Mouse (Mus musculus) liver, postnatal 0 days (tissue): ENCODE measurements around the gene Smyd2. TPM values are rescaled to one million over a fixed set of nuclear protein-coding genes. Genes with fewer than 3 reads are reported as not detected.
A peak's percentile ranks its signal among the peaks of the same experiment; 100 is the strongest.

Experiments
- ATAC-seq: fragments of 200-750 bp; cut with Nextera tagmentation; 2 replicates; pipeline ENCODE4 v1.8.0; 2017; ENCODE audit warnings: mild to moderate bottlenecking, moderate library complexity
- DNase-seq: peaks from one replicate; pipeline ENCODE4 v3.0.0-alpha.2; 2016
- H3K27ac ChIP-seq: fragments of 300-500 bp; sonication (generic); 2 replicates; pipeline ENCODE4 v1.5.1; 2014; ENCODE audit warnings: antibody characterized with exemption, moderate library complexity, mild to moderate bottlenecking, low read depth
- H3K27me3 ChIP-seq: fragments of 300-500 bp; sonication (generic); 2 replicates; pipeline ENCODE4 v1.6.1; 2014; ENCODE audit warnings: low read length, control low read depth, mixed read lengths; ENCODE audit not compliant: insufficient read depth
- H3K36me3 ChIP-seq: fragments of 300-500 bp; sonication (generic); replicated peaks from 2 replicates; pipeline ENCODE4 v1.6.1; 2014; ENCODE audit warnings: mild to moderate bottlenecking, control low read depth, low read length, moderate library complexity, mixed read lengths; ENCODE audit not compliant: insufficient read depth
- H3K4me1 ChIP-seq: fragments of 300-500 bp; sonication (generic); 2 replicates; pipeline ENCODE4 v1.6.1; 2014; ENCODE audit warnings: antibody characterized with exemption, mild to moderate bottlenecking, control low read depth; ENCODE audit not compliant: insufficient read depth
- H3K4me2 ChIP-seq: fragments of 300-500 bp; sonication (generic); 2 replicates; pipeline ENCODE4 v1.6.1; 2014; ENCODE audit warnings: low read depth, mild to moderate bottlenecking, low read length, moderate library complexity, mixed read lengths
- H3K4me3 ChIP-seq: fragments of 300-500 bp; sonication (generic); 2 replicates; pipeline ENCODE4 v1.5.1; 2014; ENCODE audit warnings: low read depth, low read length
- H3K9ac ChIP-seq: fragments of 300-500 bp; sonication (generic); replicated peaks from 2 replicates; pipeline ENCODE4 v1.6.1; 2014; ENCODE audit warnings: mild to moderate bottlenecking, moderate library complexity
- H3K9me3 ChIP-seq: fragments of 300-500 bp; sonication (generic); 2 replicates; pipeline ENCODE4 v1.6.1; 2016; ENCODE audit warnings: mild to moderate bottlenecking, control low read depth, low read length, mixed read lengths
- CTCF ChIP-seq: sonication (generic); IDR thresholded peaks from 2 replicates; pipeline ENCODE4 v1.5.1; 2016; ENCODE audit warnings: antibody characterized with exemption, low read depth
- EP300 ChIP-seq: IDR thresholded peaks from 2 replicates; pipeline ENCODE4 v1.6.1; 2016; ENCODE audit warnings: antibody characterized with exemption, low read depth, mild to moderate bottlenecking
- WGBS: fragments of 180-500 bp; shearing (Covaris S2); extraction: QIAGEN DNeasy Blood & Tissue Kit; methylation state at CpG from one replicate; pipeline ENCODE4 v1.1.7; 2014; ENCODE audit not compliant: insufficient replicate concordance; 5-methylcytosine and 5-hydroxymethylcytosine counted together
- polyA plus RNA-seq: library from polyadenylated mRNA; unstranded; fragments of >200 nt; fragmentation: Nextera tagmentation; extraction: Ambion mirVana; gene quantifications from 2 replicates; pipeline ENCODE4 v1.2.1, GENCODE M21; 2015

Gene Smyd2
- polyA plus RNA-seq, 1 experiment from 2014 or later, result 23.3 TPM

DNA sequence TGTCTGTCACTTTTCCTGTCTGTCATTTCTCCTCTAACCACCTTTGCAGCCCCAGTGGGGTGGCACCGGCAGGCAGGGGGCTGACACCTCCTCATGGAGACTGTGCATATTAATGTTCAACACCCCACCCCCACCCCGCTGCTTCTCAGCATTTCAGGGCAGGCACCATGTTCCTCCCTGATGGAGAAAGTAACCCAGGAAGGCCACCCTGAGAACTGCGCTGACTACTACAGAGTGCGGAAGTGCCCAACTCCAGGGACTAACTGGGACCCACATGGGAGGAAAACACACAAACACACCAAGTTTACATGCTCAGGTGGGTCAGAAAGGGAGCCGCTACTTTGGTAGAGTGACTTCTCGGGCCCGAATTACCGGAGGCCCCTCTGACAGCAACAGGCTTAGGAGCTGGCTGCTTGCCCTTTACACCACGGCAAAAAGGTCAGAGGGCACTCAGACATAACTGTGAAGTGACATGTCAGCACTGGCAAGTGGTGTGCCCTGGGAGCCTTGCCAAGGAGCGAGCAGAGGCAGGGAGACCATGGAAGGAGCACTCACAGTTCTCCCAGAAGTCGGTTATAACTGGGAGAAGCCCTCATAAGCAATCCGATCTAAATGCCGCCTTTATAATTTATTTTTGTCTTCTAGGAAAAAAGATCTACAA is 11.3 kb downstream of the Smyd2 start:
- DNase-seq, result peak; percentile 58
- Histone ChIP-seq H3K4me3 (no peak overlapping the region), H3K36me3 (peaks cover 3% of the 10 kb centered on the region; the same call in 1 of the 2 replicates), H3K27ac (no peak overlapping the region), H3K4me2 (peak overlapping the region; percentile 13; the same call in 1 of the 2 replicates), H3K4me1 (no peaks in the 10 kb centered on the region), H3K9ac (no peak overlapping the region; the same call in 1 of the 2 replicates), H3K9me3 (no peaks in the 10 kb centered on the region), H3K27me3 (no peaks in the 10 kb centered on the region)
- TF ChIP-seq EP300, result no peak
- no peak for TF ChIP-seq CTCF
- ATAC-seq, result no peak
- WGBS, result 66% methylated on average over 13 of the region's 13 CpGs

DNA sequence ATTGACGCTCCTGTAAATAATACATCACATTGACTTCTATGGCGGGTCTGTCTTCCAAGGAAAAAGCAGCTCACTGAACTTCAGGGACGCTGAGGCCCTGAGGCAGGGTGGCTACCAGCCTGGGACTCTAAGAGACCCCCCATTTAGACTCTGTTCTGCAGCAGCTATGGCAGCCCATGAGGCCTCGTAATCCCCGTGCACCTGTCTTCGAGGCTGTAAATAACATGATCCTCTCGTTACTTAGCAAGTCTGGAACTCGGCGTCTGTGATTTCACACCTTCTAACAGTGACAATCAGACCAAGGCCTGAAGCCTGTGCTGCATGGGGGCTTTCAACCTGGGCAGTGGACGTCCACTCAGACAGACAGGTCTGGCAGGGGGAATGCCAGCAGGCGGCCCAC is 19.0 kb downstream of the Smyd2 start:
- no peaks in the 10 kb centered on the region for H3K9me3 ChIP-seq
- no peak overlapping the region for H3K9ac ChIP-seq
- no peak overlapping the region for H3K27ac ChIP-seq
- H3K36me3 ChIP-seq, result 0 out of 2 replicates have a peak, but pooled peaks cover 3% of the 10 kb centered on the region
- ATAC-seq (no peak), DNase-seq (no peak)
- no peak overlapping the region for H3K4me3 ChIP-seq
- TF ChIP-seq CTCF (no peak), EP300 (no peak)
- H3K27me3 ChIP-seq, result no peaks in the 10 kb centered on the region
- 81% methylated on average over 11 of the region's 11 CpGs for WGBS
- no peak overlapping the region for H3K4me2 ChIP-seq
- no peaks in the 10 kb centered on the region for H3K4me1 ChIP-seq

DNA sequence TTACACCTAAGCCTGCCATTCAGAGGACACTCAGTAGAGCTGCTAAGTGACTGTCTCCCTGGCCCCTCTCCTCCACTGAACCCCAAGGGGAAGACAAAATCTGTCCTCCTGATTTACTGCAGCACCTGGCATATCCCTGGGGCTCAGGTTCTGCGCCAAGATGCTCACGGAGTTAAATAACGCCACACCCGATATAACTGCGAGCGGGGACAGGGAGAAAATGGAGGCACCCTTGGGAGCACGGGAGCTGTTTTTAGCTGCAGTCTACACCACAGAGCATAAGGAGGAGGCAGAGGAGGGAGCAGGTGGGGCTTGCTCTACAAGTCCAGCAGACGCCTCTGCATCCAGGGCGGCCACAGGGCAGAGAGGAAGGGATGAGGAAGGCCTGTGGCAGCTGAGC is 19.8 kb downstream of the Smyd2 start:
- TF ChIP-seq EP300, result no peak
- TF ChIP-seq CTCF, result no peak
- DNase-seq (no peak), ATAC-seq (no peak)
- WGBS, result 90% methylated on average over 9 of the region's 9 CpGs
- no peaks in the 10 kb centered on the region for H3K27me3 ChIP-seq
- no peak overlapping the region for H3K4me3 ChIP-seq
- H3K27ac ChIP-seq, result no peak overlapping the region
- no peak overlapping the region for H3K9ac ChIP-seq
- no peaks in the 10 kb centered on the region for H3K4me1 ChIP-seq
- no peaks in the 10 kb centered on the region for H3K9me3 ChIP-seq
- 0 out of 2 replicates have a peak, but pooled peaks cover 3% of the 10 kb centered on the region for H3K36me3 ChIP-seq
- no peak overlapping the region for H3K4me2 ChIP-seq

DNA sequence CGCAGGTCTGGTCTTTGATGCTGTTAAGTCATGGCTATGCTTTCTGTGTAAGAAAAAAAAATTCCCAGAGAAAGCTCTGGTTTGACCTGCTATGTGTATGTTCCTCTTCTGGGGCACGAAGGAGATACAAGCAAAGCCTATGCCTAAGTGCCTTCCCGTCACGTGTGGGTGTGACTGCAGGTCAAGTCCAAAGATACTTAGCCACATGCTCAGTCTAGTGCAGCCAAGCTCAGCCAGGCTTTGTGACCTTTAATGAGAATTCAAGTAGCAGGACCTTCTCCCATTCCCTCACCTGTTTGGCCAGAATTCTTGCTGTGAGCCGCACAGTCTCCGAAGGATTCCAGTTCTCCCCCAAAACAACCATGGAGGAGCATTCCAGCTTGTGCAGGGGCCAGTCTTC is 22.6 kb downstream of the Smyd2 start:
- peaks cover 12% of the 10 kb centered on the region for H3K36me3 ChIP-seq

DNA sequence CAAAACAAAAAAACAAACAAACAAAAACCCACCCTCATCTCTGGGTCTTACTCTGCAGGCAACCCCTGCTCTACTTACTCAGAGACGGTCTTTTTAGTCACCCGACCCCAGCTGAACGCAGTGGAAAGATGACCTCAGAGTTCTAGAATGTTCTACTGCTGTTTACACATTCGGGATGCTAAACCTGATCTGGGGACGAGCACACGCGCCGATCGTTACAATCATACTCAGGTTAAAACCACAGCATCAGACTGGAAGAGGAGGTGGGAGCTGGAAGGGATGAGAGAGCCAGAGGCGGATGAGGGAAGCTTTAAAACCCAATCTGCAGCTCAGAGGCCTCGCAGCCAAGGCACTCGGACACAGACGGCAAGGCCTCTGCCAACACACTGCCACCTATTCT is 23.5 kb downstream of the Smyd2 start:
- no peak for DNase-seq
- TF ChIP-seq CTCF (no peak), EP300 (no peak)
- no peak for ATAC-seq
- Histone ChIP-seq H3K27me3 (no peaks in the 10 kb centered on the region), H3K4me1 (no peaks in the 10 kb centered on the region), H3K4me3 (no peak overlapping the region), H3K27ac (no peak overlapping the region), H3K9ac (no peak overlapping the region), H3K4me2 (no peak overlapping the region), H3K9me3 (no peaks in the 10 kb centered on the region), H3K36me3 (peaks cover 12% of the 10 kb centered on the region)
- WGBS, result 85% methylated on average over 13 of the region's 13 CpGs

More for the DNA sequence above, 22.6 kb downstream of the Smyd2 start:
- Histone ChIP-seq H3K4me1 (no peaks in the 10 kb centered on the region), H3K4me3 (no peak overlapping the region), H3K9ac (no peak overlapping the region), H3K9me3 (no peaks in the 10 kb centered on the region), H3K27me3 (no peaks in the 10 kb centered on the region), H3K27ac (no peak overlapping the region), H3K4me2 (no peak overlapping the region)
- 87% methylated on average over 6 of the region's 6 CpGs for WGBS
- no peak for ATAC-seq
- no peak for DNase-seq
- TF ChIP-seq CTCF (no peak), EP300 (no peak)

DNA sequence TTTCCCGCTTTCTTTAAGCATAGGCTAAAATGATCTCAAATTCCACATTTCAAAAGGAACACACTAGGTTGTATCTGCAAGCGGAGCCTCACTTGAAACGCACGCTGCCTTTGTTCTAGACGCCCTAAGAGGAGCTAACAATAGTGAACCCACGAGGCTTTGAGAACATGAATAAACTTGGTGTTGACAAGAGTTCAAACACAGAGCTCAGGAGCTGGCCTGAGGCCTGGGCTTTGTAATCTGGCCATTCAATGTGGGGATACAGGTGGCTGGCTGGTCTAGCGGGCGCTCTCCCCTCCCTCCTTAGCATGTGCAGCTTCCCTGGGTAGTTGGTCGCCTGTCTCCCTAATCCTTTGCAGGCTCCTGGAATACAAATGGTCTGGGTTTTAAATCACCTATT is 24.3 kb downstream of the Smyd2 start:
- Histone ChIP-seq H3K4me2 (no peak overlapping the region), H3K36me3 (peaks cover 12% of the 10 kb centered on the region), H3K9me3 (no peaks in the 10 kb centered on the region), H3K4me1 (no peaks in the 10 kb centered on the region), H3K4me3 (no peak overlapping the region), H3K27me3 (no peaks in the 10 kb centered on the region), H3K9ac (no peak overlapping the region), H3K27ac (no peak overlapping the region)
- 85% methylated on average over 9 of the region's 9 CpGs for WGBS
- DNase-seq (no peak), ATAC-seq (no peak)
- TF ChIP-seq CTCF (no peak), EP300 (no peak)
